Mouse (Mus musculus) heart, embryonic 16.5 days (tissue): ENCODE data around the gene C3. TPM values are rescaled to one million over a fixed set of nuclear protein-coding genes. Genes with fewer than 3 reads are reported as not detected.

Source experiments
- ATAC-seq: fragments of 200-750 bp; cut with Nextera tagmentation; replicated peaks from 2 replicates; pipeline ENCODE4 v1.8.0; 2017; ENCODE audit warnings: moderate number of reproducible peaks; ENCODE audit not compliant: insufficient read depth, low FRiP score; ENCODE audit errors: extremely low read depth
- H3K27ac ChIP-seq: fragments of 300-500 bp; sonication (generic); 2 replicates; pipeline ENCODE4 v1.5.1; 2014; ENCODE audit warnings: mild to moderate bottlenecking, low read length, control low read depth, moderate library complexity
- H3K27me3 ChIP-seq: fragments of 300-500 bp; sonication (generic); 2 replicates; pipeline ENCODE4 v1.6.1; 2014; ENCODE audit warnings: low read length, mixed read lengths; ENCODE audit not compliant: control insufficient read depth, insufficient read depth
- H3K36me3 ChIP-seq: fragments of 300-500 bp; sonication (generic); 2 replicates; pipeline ENCODE4 v1.6.1; 2014; ENCODE audit not compliant: control insufficient read depth, insufficient read depth
- H3K4me1 ChIP-seq: fragments of 300-500 bp; sonication (generic); 2 replicates; pipeline ENCODE4 v1.6.1; 2014; ENCODE audit warnings: low read length, mixed read lengths; ENCODE audit not compliant: control insufficient read depth, insufficient read depth
- H3K4me2 ChIP-seq: fragments of 300-500 bp; sonication (generic); 2 replicates; pipeline ENCODE4 v1.6.1; 2014; ENCODE audit warnings: low read depth, mild to moderate bottlenecking, control low read depth, low read length
- H3K4me3 ChIP-seq: fragments of 300-500 bp; sonication (generic); 2 replicates; pipeline ENCODE4 v1.5.1; 2014; ENCODE audit warnings: mild to moderate bottlenecking, control low read depth, low read length
- H3K9ac ChIP-seq: fragments of 300-500 bp; sonication (generic); 2 replicates; pipeline ENCODE4 v1.6.1; 2014; ENCODE audit warnings: low read length, control low read depth
- H3K9me3 ChIP-seq: fragments of 300-500 bp; sonication (generic); replicated peaks from 2 replicates; pipeline ENCODE4 v1.6.1; 2016; ENCODE audit warnings: low read length; ENCODE audit not compliant: control insufficient read depth
- WGBS: fragments of 180-500 bp; shearing (Covaris S2); extraction: QIAGEN DNeasy Blood & Tissue Kit; methylation state at CpG from one replicate; pipeline ENCODE4 v1.1.7; 2014; 5-methylcytosine and 5-hydroxymethylcytosine counted together
- polyA plus RNA-seq: library from polyadenylated mRNA; unstranded; fragments of >200 nt; fragmentation: Nextera tagmentation; extraction: Ambion mirVana; gene quantifications from 2 replicates; pipeline ENCODE4 v1.2.1, GENCODE M21; 2015

The C3 gene
- polyA plus RNA-seq, 1 experiment from 2014 or later: 6.3 TPM

GRCm38 (mm10) chr17:57214676-57215387, 13.1 kb downstream of the C3 start:
- no peak for ATAC-seq
- H3K9me3 ChIP-seq: no peaks in the 10 kb centered on the region
- H3K4me1 ChIP-seq: no peaks in the 10 kb centered on the region
- no peak overlapping the region for H3K27ac ChIP-seq
- no peak overlapping the region for H3K9ac ChIP-seq
- WGBS: 36% methylated on average over 13 of the region's 13 CpGs
- H3K27me3 ChIP-seq: peaks cover 3% of the 10 kb centered on the region; the same call in 1 of the 2 replicates
- H3K36me3 ChIP-seq: no peaks in the 10 kb centered on the region
- H3K4me2 ChIP-seq: no peak overlapping the region
- no peak overlapping the region for H3K4me3 ChIP-seq

GRCm38 (mm10) chr17:57211501-57211900, 16.4 kb downstream of the C3 start:
- WGBS: 64% methylated on average over 9 of the region's 9 CpGs
- Histone ChIP-seq H3K4me1 (no peaks in the 10 kb centered on the region), H3K9ac (no peak overlapping the region), H3K36me3 (no peaks in the 10 kb centered on the region), H3K4me2 (no peak overlapping the region), H3K9me3 (no peaks in the 10 kb centered on the region), H3K4me3 (no peak overlapping the region), H3K27me3 (no peaks in the 10 kb centered on the region), H3K27ac (no peak overlapping the region)
- no peak for ATAC-seq

- WGBS: 69% methylated on average over 4 of the region's 4 CpGs
- H3K4me2 ChIP-seq: no peak overlapping the region
- no peaks in the 10 kb centered on the region for H3K36me3 ChIP-seq
- H3K27ac ChIP-seq: no peak overlapping the region
- H3K9ac ChIP-seq: no peak overlapping the region
- no peak overlapping the region for H3K4me3 ChIP-seq
- H3K9me3 ChIP-seq: no peaks in the 10 kb centered on the region
- no peaks in the 10 kb centered on the region for H3K4me1 ChIP-seq
- no peak for ATAC-seq
- H3K27me3 ChIP-seq: no peaks in the 10 kb centered on the region
These were observed 18.6 kb downstream of the C3 start for GRCm38 (mm10) chr17:57209330-57209729.

- Histone ChIP-seq H3K9me3 (no peaks in the 10 kb centered on the region), H3K4me3 (no peak overlapping the region), H3K27me3 (no peaks in the 10 kb centered on the region), H3K27ac (no peak overlapping the region), H3K36me3 (no peaks in the 10 kb centered on the region), H3K9ac (no peak overlapping the region), H3K4me2 (no peak overlapping the region), H3K4me1 (no peaks in the 10 kb centered on the region)
- ATAC-seq: no peak
- 71% methylated on average over 3 of the region's 3 CpGs for WGBS
These were observed 20.0 kb downstream of the C3 start for GRCm38 (mm10) chr17:57207938-57208337.

GRCm38 (mm10) chr17:57201841-57202724, 25.9 kb downstream of the C3 start:
- 66% methylated on average over 9 of the region's 10 CpGs for WGBS
- no peak overlapping the region for H3K4me3 ChIP-seq

GRCm38 (mm10) chr17:57198252-57198651, 29.7 kb downstream of the C3 start:
- no peaks in the 10 kb centered on the region for H3K9me3 ChIP-seq
- no peaks in the 10 kb centered on the region for H3K4me1 ChIP-seq
- 55% methylated on average over 3 of the region's 3 CpGs for WGBS
- no peak overlapping the region for H3K4me3 ChIP-seq
- H3K27me3 ChIP-seq: no peaks in the 10 kb centered on the region
- H3K36me3 ChIP-seq: no peaks in the 10 kb centered on the region
- ATAC-seq: no peak
- H3K27ac ChIP-seq: no peak overlapping the region
- H3K9ac ChIP-seq: no peak overlapping the region
- H3K4me2 ChIP-seq: no peak overlapping the region

More at GRCm38 (mm10) chr17:57201841-57202724, 25.9 kb downstream of the C3 start:
- ATAC-seq: no peak
- no peaks in the 10 kb centered on the region for H3K9me3 ChIP-seq
- no peak overlapping the region for H3K9ac ChIP-seq
- H3K27ac ChIP-seq: no peak overlapping the region
- no peaks in the 10 kb centered on the region for H3K27me3 ChIP-seq
- H3K4me1 ChIP-seq: no peaks in the 10 kb centered on the region
- no peaks in the 10 kb centered on the region for H3K36me3 ChIP-seq
- no peak overlapping the region for H3K4me2 ChIP-seq

- Histone ChIP-seq H3K9ac (no peak overlapping the region), H3K4me1 (no peaks in the 10 kb centered on the region), H3K27ac (no peak overlapping the region), H3K9me3 (no peaks in the 10 kb centered on the region), H3K4me2 (no peak overlapping the region), H3K27me3 (no peaks in the 10 kb centered on the region), H3K36me3 (no peaks in the 10 kb centered on the region), H3K4me3 (no peak overlapping the region)
- WGBS: 65% methylated on average over 8 of the region's 8 CpGs
- no peak for ATAC-seq
These were observed 32.5 kb downstream of the C3 start for GRCm38 (mm10) chr17:57195326-57196010.

- Histone ChIP-seq H3K4me3 (no peak overlapping the region), H3K27me3 (no peaks in the 10 kb centered on the region), H3K4me2 (no peak overlapping the region), H3K9ac (no peak overlapping the region), H3K9me3 (no peaks in the 10 kb centered on the region), H3K36me3 (no peaks in the 10 kb centered on the region), H3K4me1 (no peaks in the 10 kb centered on the region), H3K27ac (no peak overlapping the region; the same call in 1 of the 2 replicates)
- no peak for ATAC-seq
- WGBS: 66% methylated on average over 3 of the region's 3 CpGs
These were observed 33.2 kb downstream of the C3 start for GRCm38 (mm10) chr17:57194771-57195170.
